In genomic region chr19:16059026-16059425, GRCm38 (mm10) we compare ENCODE assay signal across 34 mouse cellular contexts.
"Had no signal": no experiment of that assay in that cellular context is flagged by ENCODE, and none has a peak within 500 bp of the region (broad histone marks: within the 10 kb centered on the region; RNA-seq: fewer than 3 reads in every experiment).

No protein-coding gene starts in this region.

- ATAC-seq: hindbrain, embryonic 16.5 days; hindbrain, postnatal 0 days; inflammation-experienced regulatory T-cells, adult 6 months; intestine, embryonic 15.5 days; intestine, embryonic 16.5 days; intestine, postnatal 0 days had no signal

- H3K4me2 ChIP-seq: heart, embryonic 11.5 days; heart, embryonic 13.5 days; heart, embryonic 15.5 days; hindbrain, embryonic 12.5 days; hindbrain, embryonic 13.5 days; hindbrain, embryonic 14.5 days; hindbrain, embryonic 15.5 days; intestine, embryonic 15.5 days; kidney, embryonic 15.5 days had no signal

- H3K9ac ChIP-seq: heart, embryonic 13.5 days; heart, embryonic 15.5 days; hindbrain, embryonic 12.5 days; hindbrain, embryonic 13.5 days; hindbrain, embryonic 14.5 days; hindbrain, embryonic 15.5 days; intestine, embryonic 15.5 days; kidney, embryonic 15.5 days had no signal

- H3K27ac ChIP-seq: heart, embryonic 10.5 days; heart, embryonic 13.5 days; heart, embryonic 15.5 days; hindbrain, embryonic 10.5 days; hindbrain, embryonic 12.5 days; hindbrain, embryonic 13.5 days; hindbrain, embryonic 14.5 days; hindbrain, embryonic 15.5 days; hindbrain, postnatal 0 days; intestine, embryonic 15.5 days; kidney, embryonic 15.5 days; kidney, postnatal 0 days; layer of hippocampus, adult 2 months had no signal

- DNase-seq: heart, postnatal 10 days; heart, postnatal 14 days; heart, postnatal 36 days; heart, postnatal 4 days; kidney, adult 11 months; kidney, adult 18-20 months; kidney, adult 2 months; kidney, adult 8-10 months; kidney, adult 9 months; kidney, postnatal 10 days; kidney, postnatal 14 days; kidney, postnatal 25 days; kidney, postnatal 36 days; kidney, postnatal 4 days; layer of hippocampus, adult 9-11 months; layer of hippocampus, postnatal 36 days had no signal

- H3K27me3 ChIP-seq: hindbrain, embryonic 12.5 days; hindbrain, embryonic 13.5 days; hindbrain, embryonic 15.5 days; intestine, embryonic 15.5 days; kidney, embryonic 15.5 days had no signal

- H3K9me3 ChIP-seq: heart, embryonic 10.5 days; heart, embryonic 13.5 days; heart, embryonic 15.5 days; hindbrain, embryonic 10.5 days; hindbrain, embryonic 12.5 days; hindbrain, embryonic 13.5 days; hindbrain, embryonic 15.5 days; intestine, embryonic 15.5 days; kidney, embryonic 15.5 days had no signal

- H3K4me1 ChIP-seq: hindbrain, embryonic 15.5 days had no signal

- H3K36me3 ChIP-seq: heart, embryonic 10.5 days; heart, embryonic 13.5 days; heart, embryonic 15.5 days; hindbrain, embryonic 10.5 days; hindbrain, embryonic 12.5 days; hindbrain, embryonic 13.5 days; hindbrain, embryonic 15.5 days; intestine, embryonic 15.5 days; kidney, embryonic 15.5 days had no signal

- H3K4me3 ChIP-seq: heart, embryonic 10.5 days; heart, embryonic 13.5 days; heart, embryonic 15.5 days; hindbrain, embryonic 10.5 days; hindbrain, embryonic 12.5 days; hindbrain, embryonic 13.5 days; hindbrain, embryonic 15.5 days; intestine, embryonic 15.5 days; kidney, embryonic 15.5 days; layer of hippocampus, adult 2 months had no signal
